Mouse (Mus musculus) lung, adult 18-20 months (tissue): Measurements from ENCODE around the gene Tmem135.
"Not testable (repeated sequence)": the region's sequence is repeated elsewhere in the genome, so short reads cannot be mapped to it uniquely, and the experiment has no call there.

Experiments used
- DNase-seq, 2 experiments: peaks; one replicate each; pipeline ENCODE4 v3.0.0; 2022; ENCODE audit warnings: mixed read lengths in 2 of 2

The Tmem135 gene

DNA sequence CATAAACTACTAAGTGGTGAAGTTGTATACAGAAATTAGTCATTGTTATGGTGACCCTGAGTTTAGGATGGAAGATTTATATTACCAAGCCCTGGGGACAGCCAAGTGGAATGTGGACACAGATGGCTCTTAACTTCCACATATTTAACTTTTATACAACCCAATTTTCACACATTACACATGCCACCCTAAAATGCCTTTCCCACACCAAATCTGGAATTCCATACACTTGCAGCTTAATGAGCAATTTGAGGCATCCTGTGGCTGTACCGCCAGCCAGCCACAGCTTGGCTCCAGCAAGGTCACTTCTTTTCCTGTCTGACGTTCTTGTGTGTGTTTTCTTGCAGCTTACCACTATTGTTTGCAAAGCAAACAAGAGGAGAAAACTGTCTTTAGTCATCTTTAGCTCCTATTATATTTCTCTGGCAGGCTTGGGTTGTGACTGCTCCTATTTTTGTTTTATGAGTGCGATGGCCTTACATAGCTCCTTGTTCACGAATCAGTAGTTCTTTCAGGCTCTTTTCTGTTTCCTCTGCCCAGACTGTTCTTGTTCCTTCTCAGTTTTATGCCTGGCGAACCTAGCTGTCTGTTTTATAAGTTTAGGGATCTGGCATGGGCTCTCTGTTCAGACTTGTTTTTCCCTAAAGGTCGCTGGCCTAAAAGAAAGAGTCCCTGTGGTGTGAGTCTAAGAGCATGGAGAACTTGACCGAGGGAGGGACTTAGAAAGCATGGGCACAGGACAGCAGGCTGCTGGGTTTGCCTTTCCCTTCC lies 22.9 kb downstream of the Tmem135 start:
- DNase-seq: no peak

DNA sequence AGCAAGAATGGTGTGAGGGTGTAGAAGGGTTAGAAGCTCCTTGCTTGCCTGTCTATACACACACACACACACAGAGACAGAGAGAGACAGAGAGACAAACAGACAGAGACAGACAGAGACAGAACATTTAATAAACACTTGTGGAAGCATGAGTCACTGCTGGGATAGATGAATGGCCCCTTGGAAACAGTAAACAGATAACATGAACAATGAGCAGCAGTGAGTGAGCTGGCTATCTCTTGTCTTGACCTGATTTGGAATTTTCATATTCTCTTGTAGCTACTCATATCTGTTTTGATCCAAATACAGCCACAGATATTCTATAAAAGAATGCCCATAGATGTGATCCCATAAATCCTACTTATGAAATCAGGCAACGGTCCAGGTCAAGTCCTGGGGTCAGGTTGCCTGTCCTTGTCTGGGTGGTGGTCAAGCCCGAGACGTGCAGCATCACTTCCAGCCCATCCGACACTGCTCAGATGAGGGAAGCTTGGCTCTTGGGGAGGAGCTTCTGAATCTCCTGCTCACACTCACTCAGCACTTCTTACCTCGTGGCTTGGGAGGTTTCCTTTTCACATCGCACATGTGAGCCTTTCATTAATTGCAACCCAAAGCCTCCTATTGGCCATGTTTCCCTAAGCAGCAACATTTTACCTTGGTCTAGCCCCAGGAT lies 32.3 kb downstream of the Tmem135 start:
- no peak for DNase-seq

- DNase-seq: peak; percentile 40 to 63
Measured at GRCm38 (mm10) chr7:89370917-89371316, 33.1 kb downstream of the Tmem135 start.

DNA sequence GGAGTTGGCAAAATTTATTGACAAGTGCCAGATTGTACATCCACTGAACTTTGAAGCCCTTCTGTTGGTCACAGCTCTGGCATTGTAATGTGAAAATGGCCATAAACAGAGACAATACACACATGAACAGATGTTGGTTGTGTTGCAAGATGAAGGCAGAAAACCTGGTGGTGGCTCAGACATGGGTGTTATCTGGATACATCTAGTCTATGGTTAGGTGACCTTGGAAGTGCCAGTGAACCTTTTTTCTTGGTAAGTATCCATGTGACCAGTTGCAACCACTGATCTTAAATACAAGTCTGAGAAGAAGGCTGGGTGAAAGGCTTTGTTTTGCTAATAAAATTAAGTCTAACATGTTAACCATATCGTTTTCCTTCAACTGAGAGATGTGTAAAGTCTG lies 33.9 kb downstream of the Tmem135 start:
- no peak for DNase-seq

DNA sequence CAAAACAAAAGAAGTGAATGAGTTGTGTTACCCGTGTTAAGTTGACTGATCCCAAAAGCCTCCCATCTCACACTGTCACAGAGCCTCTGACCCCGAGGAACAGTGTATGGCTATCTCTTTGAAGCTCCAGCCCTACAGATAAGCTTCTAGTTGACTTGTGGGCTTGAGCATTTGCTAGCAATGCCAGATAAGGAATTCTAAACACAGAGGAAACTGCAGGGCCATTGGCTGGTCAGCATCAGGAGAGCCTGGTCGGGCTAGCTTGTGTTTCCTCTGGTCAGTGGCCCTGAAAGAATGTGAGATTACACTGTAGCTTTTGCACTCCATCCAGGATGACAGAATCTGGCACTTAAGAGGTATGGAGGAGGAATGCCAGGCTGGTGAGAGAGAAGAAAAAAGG lies 36.4 kb downstream of the Tmem135 start:
- no peak for DNase-seq

- DNase-seq: no peak
Measured at GRCm38 (mm10) chr7:89365135-89365880, 38.7 kb downstream of the Tmem135 start.

DNA sequence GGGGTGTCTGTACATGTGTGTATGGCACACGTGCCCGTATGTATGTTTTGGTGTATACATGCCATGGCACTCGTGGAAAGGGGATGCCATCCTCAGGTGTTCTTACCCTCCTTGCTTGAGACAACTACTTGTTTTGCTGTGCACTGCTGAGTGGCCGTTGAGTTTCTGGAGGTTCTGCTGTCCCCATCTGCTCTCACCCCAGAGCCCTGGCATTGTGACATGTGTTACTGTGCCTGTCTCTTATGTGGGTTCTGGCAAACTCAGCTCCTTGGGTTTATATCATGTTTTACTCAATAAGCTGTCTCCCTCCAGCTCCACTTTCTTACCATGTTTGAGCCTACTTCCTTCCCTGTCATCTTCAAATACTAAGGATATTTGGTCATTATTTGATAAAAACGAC lies 40.0 kb downstream of the Tmem135 start:
- no peak for DNase-seq

DNA sequence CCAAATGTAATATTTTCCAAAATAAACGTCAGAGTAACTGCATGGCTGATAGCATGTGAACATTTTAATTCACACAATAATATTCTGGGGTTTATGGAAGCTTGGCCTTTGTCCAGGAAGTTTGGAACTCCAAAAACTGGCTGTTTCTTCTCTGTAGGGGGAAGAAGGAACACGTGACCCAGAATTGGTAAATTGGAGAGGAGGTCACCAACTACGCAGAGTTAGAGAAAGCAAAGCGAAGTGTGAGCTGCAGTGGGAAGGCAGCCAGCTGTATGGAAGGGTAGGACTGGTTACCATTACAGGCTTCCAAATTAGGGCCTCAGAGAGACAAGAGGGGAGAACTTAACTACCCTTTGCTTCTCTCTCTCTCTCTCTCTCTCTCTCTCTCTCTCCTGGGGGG lies 47.7 kb downstream of the Tmem135 start:
- DNase-seq: no peak

DNA sequence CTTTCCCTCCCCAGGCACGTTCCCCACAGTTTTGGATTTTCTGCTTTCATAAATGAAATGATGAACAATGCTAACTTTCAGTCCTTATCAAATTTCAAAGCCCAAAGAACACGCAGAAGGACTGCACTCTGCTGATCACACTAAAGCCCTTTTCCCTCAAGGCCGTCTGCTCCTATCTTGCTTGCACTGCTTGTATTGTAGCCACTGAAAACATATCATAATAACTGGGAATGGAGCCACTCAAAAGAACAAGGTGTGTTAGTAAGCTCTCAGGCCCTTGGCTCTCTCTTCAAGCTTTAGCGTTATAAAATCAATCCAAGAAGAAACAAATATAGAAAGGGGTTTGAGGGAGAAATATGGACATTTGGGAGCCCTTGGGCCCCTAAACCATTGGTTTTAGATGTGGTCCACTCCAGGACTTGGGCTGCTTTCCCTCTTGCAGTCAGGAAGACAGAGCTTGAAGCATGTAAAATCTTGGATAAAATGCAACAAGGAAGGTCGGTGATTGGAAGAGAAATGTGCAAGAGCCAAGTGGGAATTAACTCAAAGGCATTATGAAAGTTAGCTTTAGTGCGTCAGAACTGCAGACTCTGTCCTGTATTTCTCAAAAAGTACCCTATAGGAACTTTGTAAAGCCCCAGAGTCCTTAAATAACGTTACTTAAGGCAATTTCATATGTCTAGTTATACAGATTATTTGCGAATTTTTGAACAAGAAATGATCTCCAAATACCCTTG lies 48.3 kb downstream of the Tmem135 start:
- DNase-seq: no peak

DNA sequence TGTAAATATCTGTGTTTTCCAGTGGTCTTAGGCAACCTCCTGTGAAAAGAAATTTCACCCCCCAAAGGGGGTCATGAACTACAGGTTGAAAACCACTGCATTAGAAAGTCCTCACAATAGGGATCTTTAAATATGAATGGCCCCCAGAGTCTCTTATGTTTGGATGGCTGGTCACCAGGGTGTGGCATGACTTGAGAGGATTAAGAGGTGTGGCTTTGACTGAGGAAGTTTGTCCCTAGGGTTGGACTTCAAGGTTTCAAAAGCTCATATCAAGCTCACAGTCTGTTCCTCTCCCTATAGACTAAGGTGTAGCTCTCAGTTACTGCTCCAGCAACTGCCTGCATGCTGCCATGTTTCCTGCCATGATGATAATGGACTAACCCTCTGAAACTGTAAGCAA lies 62.0 kb downstream of the Tmem135 start:
- peak in 1 of 2 experiments; percentile 10 for DNase-seq

DNA sequence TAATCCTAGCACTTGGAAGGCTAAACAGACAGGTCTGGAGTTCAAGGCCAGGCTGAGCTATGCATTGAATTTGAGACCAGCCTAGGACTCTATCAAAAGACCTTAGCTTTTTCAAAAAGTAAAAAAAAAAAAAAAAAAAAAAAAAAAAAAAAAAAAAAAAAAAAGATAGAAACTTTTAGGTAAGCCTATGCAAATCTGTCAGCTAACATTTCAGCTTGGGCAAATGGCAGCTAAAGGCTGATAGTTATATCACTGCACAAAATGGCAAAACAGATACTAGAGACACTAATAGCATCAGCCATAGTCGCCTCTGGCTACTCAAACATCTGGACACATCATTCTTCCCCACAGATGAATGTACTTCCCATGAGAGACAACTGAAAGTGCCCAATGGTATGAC lies 64.2 kb downstream of the Tmem135 start:
- DNase-seq: no peak

- no peak for DNase-seq
Measured at GRCm38 (mm10) chr7:89339142-89339435, 64.9 kb downstream of the Tmem135 start.

- peak; percentile 94 to 95 for DNase-seq
Measured at GRCm38 (mm10) chr7:89338350-89339141, 65.5 kb downstream of the Tmem135 start.

DNA sequence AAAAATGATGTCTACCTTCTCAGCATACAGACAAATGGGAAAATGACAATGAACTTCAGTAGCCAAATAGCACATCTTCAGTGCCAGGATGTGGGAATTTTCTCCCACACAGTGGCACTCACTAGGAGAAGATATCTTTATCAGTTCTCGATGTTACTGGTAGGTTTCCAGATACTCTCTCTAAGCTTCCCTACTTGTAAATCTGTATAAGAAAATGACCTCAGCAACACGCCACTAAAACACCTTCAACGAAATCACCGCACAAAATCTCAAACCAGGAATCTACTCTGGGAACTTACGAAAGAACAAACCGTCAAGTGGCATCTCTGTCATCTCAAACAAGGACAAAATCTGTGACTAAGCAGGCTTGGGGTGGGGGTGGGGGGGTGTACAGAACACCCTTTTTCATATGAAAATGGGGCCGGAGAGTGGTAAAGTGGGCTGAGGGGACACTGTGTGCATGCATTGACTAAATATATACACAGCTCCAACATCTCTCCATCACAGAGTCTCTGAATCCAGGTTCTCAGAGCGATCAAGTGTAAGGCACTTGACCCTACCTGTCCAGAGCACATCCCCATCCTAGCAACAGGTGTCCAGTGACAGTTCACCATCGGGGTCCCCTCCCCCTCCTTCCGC lies 66.2 kb downstream of the Tmem135 start:
- no peak for DNase-seq

- DNase-seq: no peak
Measured at GRCm38 (mm10) chr7:89336434-89336833, 67.6 kb downstream of the Tmem135 start.

- no peak for DNase-seq
Measured at GRCm38 (mm10) chr7:89335316-89335715, 68.7 kb downstream of the Tmem135 start.

DNA sequence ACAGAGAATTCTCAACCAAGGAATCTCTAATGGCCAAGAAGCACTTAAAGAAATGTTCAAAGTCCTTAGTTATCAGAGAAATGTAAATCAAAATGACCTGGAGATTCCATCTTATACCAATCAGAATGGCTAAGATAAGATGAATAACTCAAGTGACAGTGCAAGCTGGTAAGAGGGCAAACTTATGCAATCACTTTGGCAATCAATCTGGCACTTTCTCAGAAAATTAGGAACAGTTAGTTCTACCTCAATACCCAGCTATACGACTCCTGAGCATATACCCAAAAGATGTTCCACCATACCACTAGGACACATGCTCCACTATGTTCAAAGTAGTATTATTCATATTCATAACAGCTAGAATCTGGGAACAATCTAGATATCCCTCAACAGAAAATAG lies 74.1 kb downstream of the Tmem135 start:
- DNase-seq: no peak

DNA sequence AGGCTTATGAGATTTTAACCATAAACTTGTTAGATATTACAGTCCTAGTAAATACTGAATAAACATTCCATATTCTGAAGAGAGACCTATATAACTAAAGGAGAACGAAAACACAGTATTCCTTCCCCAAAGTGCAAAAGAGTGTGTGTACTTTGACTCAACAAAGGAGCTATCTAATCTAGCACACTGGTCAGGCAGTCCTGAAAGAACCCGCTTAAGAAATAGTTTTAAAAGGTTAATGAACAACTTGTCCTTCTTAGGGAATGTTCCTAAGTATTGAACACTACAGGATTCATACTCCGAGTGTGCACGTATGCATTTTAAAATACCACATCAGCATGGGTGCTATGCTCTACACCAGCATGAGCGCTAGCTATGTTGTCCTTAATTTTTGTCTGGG lies 76.3 kb downstream of the Tmem135 start:
- no peak for DNase-seq

GRCm38 (mm10) chr7:89326761-89327160 lies 77.3 kb downstream of the Tmem135 start:
- peak in 1 of 2 experiments; percentile 12 for DNase-seq

GRCm38 (mm10) chr7:89326202-89326601 lies 77.8 kb downstream of the Tmem135 start:
- no peak for DNase-seq

GRCm38 (mm10) chr7:89322741-89323140 lies 81.3 kb downstream of the Tmem135 start:
- not testable (repeated sequence) for DNase-seq

- DNase-seq: no peak
Measured at GRCm38 (mm10) chr7:89319351-89319750, 84.7 kb downstream of the Tmem135 start.
